Mouse (Mus musculus): ENCODE results near the gene Cecr2. TPM values are rescaled to one million over a fixed set of nuclear protein-coding genes. Genes with fewer than 3 reads are reported as not detected.
A peak's percentile ranks its signal among the peaks of the same experiment; 100 is the strongest.
"Not testable (repeated sequence)": the region's sequence is repeated elsewhere in the genome, so short reads cannot be mapped to it uniquely, and the experiment has no call there.

Cecr2 gene
- total RNA-seq, 2 experiments from 2014 or later, result 9.1 to 17.0 TPM

GRCm38 (mm10) chr6:120644346-120645299, 21.5 kb upstream of the Cecr2 start:
- Histone ChIP-seq H3K4me3 (no peak overlapping the region), H3K27ac (peak overlapping the region; percentile 81)
- no peak for TF ChIP-seq CTCF (IDR thresholded peaks at IDR 0.05)
- peak; percentile 25 for DNase-seq
- intact Hi-C loops (cut with DNase I), result no loop called here

DNA sequence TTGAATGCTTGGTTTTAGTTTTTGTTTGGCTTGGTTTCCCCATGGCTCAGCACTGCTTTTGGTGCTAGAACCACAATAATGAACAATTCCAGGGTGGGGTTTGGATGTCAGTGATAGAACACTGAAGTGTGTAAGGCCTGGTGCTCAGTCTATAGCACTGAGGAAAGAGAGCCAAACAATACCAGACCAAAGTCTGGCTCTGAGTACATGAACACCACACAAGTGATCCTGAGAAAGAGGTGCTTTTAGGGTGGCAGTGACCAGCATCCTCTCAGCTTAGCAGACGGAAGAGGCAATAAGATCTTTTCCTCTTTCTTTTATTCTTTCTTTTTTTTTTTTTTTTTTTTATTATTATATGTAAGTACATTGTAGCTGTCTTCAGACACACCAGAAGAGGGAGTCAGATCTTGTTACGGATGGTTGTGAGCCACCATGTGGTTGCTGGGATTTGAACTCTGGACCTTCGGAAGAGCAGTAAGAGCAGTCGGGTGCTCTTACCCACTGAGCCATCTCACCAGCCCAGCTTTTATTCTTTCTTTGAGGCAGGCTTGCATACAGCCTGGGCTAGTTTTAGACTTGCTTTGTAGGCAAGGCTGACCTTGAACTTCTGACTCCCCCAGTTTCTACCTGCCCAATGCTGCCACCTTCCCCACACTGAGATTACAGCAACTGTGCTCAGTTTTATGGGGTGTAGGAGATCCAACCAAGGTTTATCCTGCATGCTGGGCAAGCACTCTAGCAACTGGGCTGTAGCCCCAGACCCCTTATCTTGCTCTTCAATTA, 18.7 kb upstream of the Cecr2 start:
- H3K27ac ChIP-seq; H3K4me3 ChIP-seq; DNase-seq; intact Hi-C loops (cut with DNase I): not testable (repeated sequence)

DNA sequence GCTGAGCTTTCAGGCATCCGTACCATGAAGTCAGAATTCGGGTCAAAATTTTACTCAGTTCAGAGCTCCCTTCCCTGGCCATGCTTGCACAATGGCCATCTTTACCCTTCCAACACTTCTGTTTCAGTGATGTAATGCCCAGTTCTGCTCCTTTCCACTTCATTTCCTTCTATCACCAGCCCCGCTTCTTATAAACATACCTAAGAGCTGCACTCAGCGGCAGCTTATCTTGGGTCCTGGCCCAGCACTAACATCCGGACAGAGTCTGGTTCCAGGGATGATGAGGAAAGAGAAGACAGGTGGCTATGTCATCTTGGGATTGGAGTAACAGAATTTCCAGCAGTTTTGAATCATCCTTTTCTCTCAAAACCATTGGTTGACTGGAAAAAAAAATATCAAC, 18.0 kb upstream of the Cecr2 start:
- intact Hi-C loops (cut with DNase I), result no loop called here

DNA sequence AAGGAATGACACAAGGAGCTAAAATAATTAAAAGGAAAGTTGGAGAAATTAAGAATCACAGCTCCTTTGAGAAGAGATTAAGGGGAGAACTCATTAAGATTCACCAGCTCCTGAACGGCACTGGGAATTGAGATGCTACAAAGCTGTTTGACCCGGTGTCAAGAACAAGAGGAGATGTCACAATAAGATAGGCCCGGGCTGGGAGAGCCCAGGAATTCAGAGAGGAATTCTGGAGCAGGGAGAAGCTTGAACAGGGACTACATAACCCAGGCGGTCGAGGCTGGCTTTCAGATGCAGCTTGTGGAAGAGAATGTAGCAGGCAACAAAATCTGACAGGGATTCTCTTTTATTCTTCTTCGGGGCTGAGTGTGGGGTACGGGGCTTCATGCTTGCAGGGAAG, 13.5 kb upstream of the Cecr2 start:
- intact Hi-C loops (cut with DNase I), result no loop called here
- no peak overlapping the region for H3K4me3 ChIP-seq
- no peak for DNase-seq
- no peak for TF ChIP-seq CTCF (IDR thresholded peaks at IDR 0.05)
- no peak overlapping the region for H3K27ac ChIP-seq

More for the DNA sequence above, 18.0 kb upstream of the Cecr2 start:
- DNase-seq, result no peak
- H3K27ac ChIP-seq, result no peak overlapping the region
- H3K4me3 ChIP-seq, result no peak overlapping the region
- TF ChIP-seq CTCF (IDR thresholded peaks at IDR 0.05), result no peak

DNA sequence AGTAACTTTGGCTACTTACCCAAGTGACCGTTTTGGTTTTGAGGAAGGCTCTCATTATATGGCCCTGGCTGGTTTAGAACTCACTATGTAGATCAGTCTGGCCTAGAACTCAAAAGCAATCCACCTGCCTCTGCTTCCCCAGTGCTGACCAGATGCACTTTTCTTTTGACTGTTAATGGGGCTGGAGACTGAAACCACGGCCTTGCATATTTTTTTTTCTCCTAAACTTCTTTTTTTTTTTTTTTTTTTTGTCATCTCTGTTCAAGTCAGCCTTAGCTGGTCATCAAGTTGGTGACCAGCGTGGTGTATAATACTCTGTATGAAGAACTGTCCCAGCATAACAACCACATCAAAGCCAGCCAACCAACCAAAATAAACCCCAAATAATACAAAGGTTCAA, 10.5 kb upstream of the Cecr2 start:
- no peak for TF ChIP-seq CTCF (IDR thresholded peaks at IDR 0.05)
- no peak overlapping the region for H3K27ac ChIP-seq
- DNase-seq, result no peak
- intact Hi-C loops (cut with DNase I), result no loop called here
- no peak overlapping the region for H3K4me3 ChIP-seq

DNA sequence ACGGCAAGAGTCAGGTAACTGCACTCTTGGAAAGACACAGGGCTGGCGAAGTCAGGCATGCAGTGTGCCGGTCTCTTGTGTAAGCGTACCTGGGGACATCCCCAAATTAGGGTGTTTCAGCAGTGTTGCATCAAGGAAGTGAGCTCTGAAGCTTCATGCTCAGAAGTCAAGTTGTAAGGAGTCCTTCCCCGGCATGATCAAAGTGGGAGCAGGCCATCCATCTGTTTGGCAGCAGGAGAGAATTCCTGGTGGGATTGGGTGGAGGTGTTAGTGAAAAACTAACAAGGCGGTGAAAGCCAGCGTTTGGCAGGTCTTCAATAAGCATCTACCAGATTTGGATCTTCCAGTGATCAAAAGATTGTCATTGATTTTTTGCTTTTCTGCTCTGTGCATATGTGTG, 7.3 kb upstream of the Cecr2 start:
- Histone ChIP-seq H3K4me3 (no peak overlapping the region), H3K27ac (no peak overlapping the region)
- TF ChIP-seq CTCF (IDR thresholded peaks at IDR 0.05), result no peak
- DNase-seq, result no peak
- intact Hi-C loops (cut with DNase I), result no loop called here

- Histone ChIP-seq H3K27ac (peak overlapping the region; percentile 99), H3K4me3 (peak overlapping the region; percentile 94)
- TF ChIP-seq CTCF (IDR thresholded peaks at IDR 0.05), result no peak; the same call in 1 of the 2 replicates
- DNase-seq, result peak; percentile 90
- intact Hi-C loops (cut with DNase I), result loop anchor here (5.0 kb wide), 1 partner anchor 73 kb away; no protein-coding TSS in a partner anchor
Observed at GRCm38 (mm10) chr6:120665415-120665815, 754 bp upstream of the Cecr2 start.

DNA sequence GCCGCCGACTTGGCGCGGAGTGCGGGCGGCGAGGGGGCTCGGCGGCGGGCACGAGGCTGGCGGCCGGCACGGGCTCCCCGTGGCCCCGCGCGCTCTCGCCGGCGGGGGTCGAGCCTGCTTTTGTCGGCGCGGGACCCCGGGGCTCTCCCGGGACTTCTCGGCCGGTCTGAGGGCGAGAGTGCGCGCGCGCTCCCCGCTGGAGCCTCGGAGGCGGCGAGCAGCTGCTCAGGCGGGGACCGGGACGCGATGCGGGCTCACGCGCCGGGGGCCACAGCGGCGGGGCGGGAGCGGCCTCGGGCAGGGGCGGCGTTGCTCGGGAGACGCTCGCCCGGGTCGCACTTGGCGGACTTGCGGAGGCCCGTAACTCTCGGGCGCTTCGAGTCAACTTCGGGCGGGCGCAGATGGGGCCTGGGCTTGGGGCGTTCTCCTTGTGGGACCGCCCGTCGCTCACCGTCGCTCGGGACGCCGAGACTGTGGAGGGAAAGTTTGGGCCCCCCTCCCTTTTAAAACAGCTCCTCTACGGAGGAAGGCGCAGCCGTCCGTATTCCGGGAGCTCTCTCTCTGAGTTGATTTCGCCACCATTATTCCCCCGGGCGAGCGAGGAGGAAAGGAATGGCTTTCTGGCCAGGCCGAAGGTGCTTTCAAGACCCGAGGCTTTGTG, 722 bp downstream of the Cecr2 start:
- peak; percentile 74 for DNase-seq
- TF ChIP-seq CTCF (IDR thresholded peaks at IDR 0.05), result no peak
- Histone ChIP-seq H3K27ac (peak overlapping the region; percentile 99), H3K4me3 (peak overlapping the region; percentile 94)
- intact Hi-C loops (cut with DNase I), result loop anchor here (2.0 to 5.0 kb wide), 2 partner anchors 75 to 136 kb away; partner anchors contain the start of gene Hdhd5

GRCm38 (mm10) chr6:120667422-120667781, 1.2 kb downstream of the Cecr2 start:
- DNase-seq, result no peak
- intact Hi-C loops (cut with DNase I), result loop anchor here (2.0 to 5.0 kb wide), 2 partner anchors 75 to 137 kb away; partner anchors contain the start of gene Hdhd5
- H3K4me3 ChIP-seq, result peak overlapping the region; percentile 94
- peak overlapping the region; percentile 99 for H3K27ac ChIP-seq
- no peak for TF ChIP-seq CTCF (IDR thresholded peaks at IDR 0.05)

DNA sequence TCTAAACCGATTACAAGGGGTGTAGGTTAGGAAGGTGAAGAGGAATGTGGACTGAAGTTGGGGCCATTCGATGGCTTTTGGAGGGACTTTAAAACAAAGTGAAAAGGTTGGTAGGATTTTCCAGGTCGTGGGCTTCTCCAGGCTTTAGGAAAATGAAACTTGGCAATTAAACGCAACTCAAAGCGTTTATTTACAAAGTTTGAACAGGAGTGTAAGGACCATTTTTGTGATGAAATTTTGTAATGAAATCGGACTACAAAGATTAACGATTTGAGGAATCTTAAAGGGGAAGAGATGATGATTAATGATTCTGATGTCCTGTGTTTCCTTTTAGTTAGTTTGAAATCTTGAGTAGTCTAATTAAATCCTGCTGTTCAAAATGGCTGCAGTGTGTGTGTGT, 1.7 kb downstream of the Cecr2 start:
- intact Hi-C loops (cut with DNase I), result loop anchor here (2.0 to 5.0 kb wide), 2 partner anchors 76 to 137 kb away; partner anchors contain the start of gene Hdhd5
- H3K4me3 ChIP-seq, result peak overlapping the region; percentile 94
- DNase-seq, result no peak

GRCm38 (mm10) chr6:120674121-120674520, 8.0 kb downstream of the Cecr2 start:
- no peak overlapping the region for H3K4me3 ChIP-seq
- TF ChIP-seq CTCF (IDR thresholded peaks at IDR 0.05), result peak; percentile 46
- no peak overlapping the region for H3K27ac ChIP-seq
- no peak for DNase-seq
- intact Hi-C loops (cut with DNase I), result loop anchor here (5.0 kb wide), 1 partner anchor 38 kb away; no protein-coding TSS in a partner anchor

More for the DNA sequence above, 1.7 kb downstream of the Cecr2 start:
- no peak for TF ChIP-seq CTCF (IDR thresholded peaks at IDR 0.05)
- peak overlapping the region; percentile 99 for H3K27ac ChIP-seq

GRCm38 (mm10) chr6:120674881-120675280, 8.7 kb downstream of the Cecr2 start:
- Histone ChIP-seq H3K4me3 (no peak overlapping the region), H3K27ac (no peak overlapping the region)
- peak; percentile 34; the same call in 1 of the 2 replicates for TF ChIP-seq CTCF (IDR thresholded peaks at IDR 0.05)
- intact Hi-C loops (cut with DNase I), result loop anchor here (5.0 kb wide), 1 partner anchor 37 kb away; no protein-coding TSS in a partner anchor
- no peak for DNase-seq

Data from gastrocnemius, adult 2 months (tissue).